9 mouse cellular contexts compared by ENCODE assay signal in genomic region chr6:97615901-97616461, GRCm38 (mm10). TPM values are rescaled to one million over a fixed set of nuclear protein-coding genes. Genes with fewer than 3 reads are reported as not detected.
DNase-seq lines count a peak whose midpoint lies in the region; ATAC-seq and TF ChIP-seq lines count a peak whose summit lies in the region.
"Had no signal": no experiment of that assay in that cellular context is flagged by ENCODE, and none has a peak within 500 bp of the region (broad histone marks: within the 10 kb centered on the region; RNA-seq: fewer than 3 reads in every experiment).

No protein-coding gene starts in this region.

- ATAC-seq in kidney, embryonic 15.5 days (replicated peaks; ENCODE audit: low FRiP score), result no peak
- no peak for ATAC-seq in midbrain, embryonic 13.5 days
- ATAC-seq in CD4-positive, CD25-positive, alpha-beta regulatory T cell, adult 4 months, result no peak

- no peaks in the 10 kb centered on the region for H3K4me1 ChIP-seq in cortical plate, adult 2 months (ENCODE audit: control insufficient read depth, insufficient read depth, low read length)
- peaks cover 34% of the 10 kb centered on the region for H3K4me1 ChIP-seq in kidney, embryonic 15.5 days
- H3K4me1 ChIP-seq in midbrain, embryonic 13.5 days (replicated peaks), result peaks cover 35% of the 10 kb centered on the region

- 5% methylated on average over 16 of the region's 16 CpGs for WGBS in kidney, embryonic 15.5 days
- WGBS in midbrain, embryonic 13.5 days, result 1% methylated on average over 16 of the region's 16 CpGs

- H3K27me3 ChIP-seq in kidney, embryonic 15.5 days, result peaks cover 25% of the 10 kb centered on the region
- H3K27me3 ChIP-seq in midbrain, embryonic 13.5 days, result no peaks in the 10 kb centered on the region

- H3K27ac ChIP-seq in cortical plate, adult 2 months (ENCODE audit: insufficient read depth, low read length), result no peak overlapping the region
- H3K27ac ChIP-seq in kidney, embryonic 15.5 days, result 0 out of 2 replicates have a peak overlapping the region, but pooled peaks have one; percentile 56
- peak overlapping the region; percentile 93 for H3K27ac ChIP-seq in midbrain, embryonic 13.5 days

- no peak for TF ChIP-seq POLR2A in cortical plate, adult 2 months (IDR thresholded peaks at IDR 0.05; ENCODE audit: extremely low read depth, insufficient read depth, low read length)

- peak overlapping the region; percentile 96 for H3K4me2 ChIP-seq in kidney, embryonic 15.5 days
- H3K4me2 ChIP-seq in midbrain, embryonic 13.5 days (replicated peaks), result peak overlapping the region; percentile 85

- H3K9ac ChIP-seq in kidney, embryonic 15.5 days, result peak overlapping the region; percentile 39; the same call in 1 of the 2 replicates
- H3K9ac ChIP-seq in midbrain, embryonic 13.5 days (replicated peaks), result peak overlapping the region; percentile 69

- no peaks in the 10 kb centered on the region for H3K9me3 ChIP-seq in kidney, embryonic 15.5 days (replicated peaks)
- H3K9me3 ChIP-seq in midbrain, embryonic 13.5 days, result no peaks in the 10 kb centered on the region
- H3K9me3 ChIP-seq: megakaryocyte, embryonic 14.5 days had no signal

- DNase-seq in Muller cell, postnatal 12 days (ENCODE audit: inconsistent ontology term), result peak; percentile 9
- DNase-seq in heart, adult 9 months (ENCODE audit: low spot score in 2 of 2), result peak; percentile 6 to 15
- no peak for DNase-seq in right cerebral cortex, postnatal 14 days
- DNase-seq in thymus, postnatal 0 days (ENCODE audit: low spot score), result no peak

- H3K36me3 ChIP-seq in kidney, embryonic 15.5 days, result no peaks in the 10 kb centered on the region
- H3K36me3 ChIP-seq in midbrain, embryonic 13.5 days, result no peaks in the 10 kb centered on the region

- peak overlapping the region; percentile 56 for H3K4me3 ChIP-seq in cortical plate, adult 2 months (ENCODE audit: insufficient read depth, low read length)
- H3K4me3 ChIP-seq in kidney, embryonic 15.5 days (replicated peaks), result peak overlapping the region; percentile 76
- H3K4me3 ChIP-seq in midbrain, embryonic 13.5 days (replicated peaks), result peak overlapping the region; percentile 64

- TF ChIP-seq CTCF in cortical plate, adult 2 months (IDR thresholded peaks at IDR 0.05; ENCODE audit: extremely low read depth, insufficient read depth, low read length), result no peak

RNA-seq across cellular contexts. Expression of gene Frmd4b, which starts 1.4 kb away (rescaled TPM):
- polyA plus RNA-seq in cortical plate, adult 2 months (2012; rRNA removed), result 15.3 and 17.1 TPM in 2 replicates
- 15.2 and 16.2 TPM in 2 replicates for polyA plus RNA-seq in kidney, embryonic 15.5 days (2015; fragmentation: Nextera tagmentation; extraction: Ambion mirVana)
- 25.0 and 27.1 TPM in 2 replicates for polyA plus RNA-seq in midbrain, embryonic 13.5 days (2015; fragmentation: Nextera tagmentation; extraction: Ambion mirVana)
- polyA plus RNA-seq in CD4-positive, CD25-positive, alpha-beta regulatory T cell, adult 4 months (2017; shearing (Covaris generic)), result 10 to 100 TPM; 12.0 to 12.1 TPM
- polyA plus RNA-seq in thymus, postnatal 0 days (2015; fragmentation: Nextera tagmentation; extraction: Ambion mirVana), result 6.3 and 7.0 TPM in 2 replicates

Comparison
In these comparisons a context has a peak if more than half of its experiments do, and no peak if none do; other contexts are left out.
1. DNase-seq: peak in Muller cell, postnatal 12 days (single experiment) and heart, adult 9 months (2 of 2); none in right cerebral cortex, postnatal 14 days (single experiment) and thymus, postnatal 0 days (single experiment).
2. Peak in every context shown above with its lines, with median percentiles within 50 percentile points of each other: H3K4me3 ChIP-seq.